Comparison of ENCODE assay signal across 24 mouse cellular contexts in the genomic region with DNA sequence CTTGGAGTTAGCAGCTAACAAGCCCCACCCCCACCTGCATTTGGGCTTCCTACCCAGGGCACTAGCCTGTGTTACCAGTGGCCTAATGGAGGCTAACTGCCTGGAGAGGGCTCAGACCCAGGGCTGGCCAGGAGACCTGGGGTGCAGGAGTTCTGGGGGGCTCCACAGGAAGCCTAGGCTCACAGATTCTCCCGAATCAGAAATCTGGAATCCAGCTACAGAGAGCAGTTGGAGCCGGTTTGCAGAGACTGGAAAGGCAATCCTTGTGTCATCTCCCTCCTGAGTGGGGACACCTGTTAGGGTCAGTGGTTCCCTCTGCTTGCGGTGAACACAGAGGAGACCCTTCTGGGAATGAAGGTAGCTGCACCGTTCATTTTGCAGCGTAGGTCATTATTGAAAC. TPM values are rescaled to one million over a fixed set of nuclear protein-coding genes. Genes with fewer than 3 reads are reported as not detected.
A peak's percentile ranks its signal among the peaks of the same experiment; 100 is the strongest.
DNase-seq lines count a peak whose midpoint lies in the region; ATAC-seq and TF ChIP-seq lines count a peak whose summit lies in the region.
"Had no signal": no experiment of that assay in that cellular context is flagged by ENCODE, and none has a peak within 500 bp of the region (broad histone marks: within the 10 kb centered on the region; RNA-seq: fewer than 3 reads in every experiment).

No protein-coding gene starts in this region.

- no peak overlapping the region for H3K4me3 ChIP-seq in cerebellum, adult 2 months (replicated peaks; ENCODE audit: insufficient read depth, low read depth, low read length)
- no peak overlapping the region for H3K4me3 ChIP-seq in hindbrain, embryonic 10.5 days
- no peak overlapping the region for H3K4me3 ChIP-seq in hindbrain, postnatal 0 days (ENCODE audit: low read length)
- H3K4me3 ChIP-seq in spleen, adult 2 months (ENCODE audit: extremely low read depth, insufficient read depth, insufficient read length): no peak overlapping the region
- H3K4me3 ChIP-seq in macrophage (ENCODE audit: inconsistent target): no peak overlapping the region
- H3K4me3 ChIP-seq: forebrain, embryonic 12.5 days; hindbrain, embryonic 15.5 days; intestine, embryonic 15.5 days had no signal

- no peak for TF ChIP-seq CTCF in cerebellum, adult 2 months (IDR thresholded peaks at IDR 0.05; ENCODE audit: borderline replicate concordance, insufficient read depth, low read depth, low read length)
- no peak for TF ChIP-seq CTCF in hindbrain, postnatal 0 days (IDR thresholded peaks at IDR 0.05; ENCODE audit: low read depth)
- TF ChIP-seq CTCF in spleen, adult 2 months (IDR thresholded peaks at IDR 0.05; ENCODE audit: extremely low read depth, insufficient read depth, insufficient read length, insufficient replicate concordance): no peak

- peaks cover 68% of the 10 kb centered on the region for H3K4me1 ChIP-seq in cerebellum, adult 2 months (ENCODE audit: control insufficient read depth, insufficient read depth, low read length)
- peaks cover 63% of the 10 kb centered on the region for H3K4me1 ChIP-seq in hindbrain, embryonic 10.5 days (replicated peaks)
- H3K4me1 ChIP-seq in hindbrain, postnatal 0 days (ENCODE audit: insufficient read depth, low read length): peaks cover 9% of the 10 kb centered on the region
- peaks cover 14% of the 10 kb centered on the region; the same call in 1 of the 2 replicates for H3K4me1 ChIP-seq in spleen, adult 2 months (ENCODE audit: control insufficient read depth, insufficient read depth, insufficient read length)

- H3K9ac ChIP-seq in hindbrain, postnatal 0 days (replicated peaks; ENCODE audit: low read length): no peak overlapping the region
- H3K9ac ChIP-seq: forebrain, embryonic 12.5 days; hindbrain, embryonic 15.5 days; intestine, embryonic 15.5 days had no signal

- no peaks in the 10 kb centered on the region for H3K9me3 ChIP-seq in hindbrain, embryonic 10.5 days
- H3K9me3 ChIP-seq in hindbrain, postnatal 0 days (ENCODE audit: low read length): no peaks in the 10 kb centered on the region
- H3K9me3 ChIP-seq: forebrain, embryonic 12.5 days; hindbrain, embryonic 15.5 days; intestine, embryonic 15.5 days had no signal

- H3K36me3 ChIP-seq in hindbrain, embryonic 10.5 days: no peaks in the 10 kb centered on the region
- no peaks in the 10 kb centered on the region for H3K36me3 ChIP-seq in hindbrain, postnatal 0 days (ENCODE audit: insufficient read depth, low read length)
- no peaks in the 10 kb centered on the region for H3K36me3 ChIP-seq in spleen, adult 2 months (ENCODE audit: control insufficient read depth, insufficient read depth, low read length)
- H3K36me3 ChIP-seq in macrophage (ENCODE audit: inconsistent target): no peaks in the 10 kb centered on the region
- H3K36me3 ChIP-seq: forebrain, embryonic 12.5 days; G1E; hindbrain, embryonic 15.5 days; intestine, embryonic 15.5 days had no signal

- no peak for ATAC-seq in hindbrain, postnatal 0 days
- ATAC-seq: intestine, embryonic 15.5 days; Patski had no signal

- H3K27me3 ChIP-seq in cerebellum, adult 2 months (ENCODE audit: control insufficient read depth, insufficient read depth, low read length): no peaks in the 10 kb centered on the region
- peaks cover 18% of the 10 kb centered on the region for H3K27me3 ChIP-seq in hindbrain, embryonic 10.5 days (ENCODE audit: insufficient read depth, poor library complexity, severe bottlenecking)
- H3K27me3 ChIP-seq in hindbrain, postnatal 0 days (ENCODE audit: insufficient read depth, low read length): no peaks in the 10 kb centered on the region
- H3K27me3 ChIP-seq in spleen, adult 2 months (ENCODE audit: control insufficient read depth, insufficient read depth, low read length): 0 out of 2 replicates have a peak, but pooled peaks cover 4% of the 10 kb centered on the region
- H3K27me3 ChIP-seq: intestine, embryonic 15.5 days; Patski had no signal

- TF ChIP-seq POLR2A in cerebellum, adult 2 months (IDR thresholded peaks at IDR 0.05; ENCODE audit: borderline replicate concordance, insufficient read depth, low read length): no peak
- TF ChIP-seq POLR2A in spleen, adult 2 months (IDR thresholded peaks at IDR 0.05; ENCODE audit: low read depth, low read length): no peak

- H3K27ac ChIP-seq in cerebellum, adult 2 months (ENCODE audit: insufficient read depth, low read length): peak overlapping the region; percentile 15; the same call in 1 of the 2 replicates
- H3K27ac ChIP-seq in hindbrain, embryonic 10.5 days: peak overlapping the region; percentile 26; the same call in 1 of the 2 replicates
- H3K27ac ChIP-seq in hindbrain, postnatal 0 days: no peak overlapping the region
- peak overlapping the region; percentile 22; the same call in 1 of the 2 replicates for H3K27ac ChIP-seq in spleen, adult 2 months (ENCODE audit: insufficient read depth, low read length)
- peak overlapping the region; percentile 83 for H3K27ac ChIP-seq in macrophage
- H3K27ac ChIP-seq: forebrain, embryonic 12.5 days; hindbrain, embryonic 15.5 days; intestine, embryonic 15.5 days had no signal

- WGBS in cerebellum, adult 2 months: 22% methylated on average over 5 of the region's 5 CpGs
- WGBS in hindbrain, embryonic 10.5 days: 57% methylated on average over 5 of the region's 5 CpGs
- 61% methylated on average over 5 of the region's 5 CpGs for WGBS in hindbrain, postnatal 0 days
- 94% methylated on average over 5 of the region's 5 CpGs for WGBS in spleen, adult 2 months
- WGBS in macrophage (ENCODE audit: missing documents): 90% methylated on average over 5 of the region's 5 CpGs

- H3K79me2 ChIP-seq in macrophage (ENCODE audit: inconsistent target): peaks cover 95% of the 10 kb centered on the region

- peak; percentile 55 to 63 for DNase-seq in cerebellum, adult 2 months
- no peak for DNase-seq in cerebellum, postnatal 14 days
- DNase-seq in hindbrain, embryonic 10.5 days (ENCODE audit: low spot score): no peak
- no peak for DNase-seq in hindbrain, postnatal 0 days (ENCODE audit: low spot score)
- DNase-seq in spleen, adult 2 months (ENCODE audit: low read depth in 1 of 2, low spot score in 2 of 2): no peak
- DNase-seq in spleen, postnatal 10 days (ENCODE audit: low spot score in 2 of 2): no peak
- no peak for DNase-seq in ovary, postnatal 14 days (ENCODE audit: low spot score)
- DNase-seq: adrenal gland, postnatal 36 days; heart, postnatal 4 days; kidney, adult 9 months; layer of hippocampus, adult 9-11 months; lung, postnatal 10 days; right cerebral cortex, postnatal 14 days had no signal

- H3K4me2 ChIP-seq in hindbrain, postnatal 0 days (ENCODE audit: low read depth, low read length): no peak overlapping the region
- H3K4me2 ChIP-seq: forebrain, embryonic 12.5 days; hindbrain, embryonic 15.5 days; intestine, embryonic 15.5 days; midbrain, embryonic 11.5 days had no signal

RNA-seq across cellular contexts. Expression of gene Ttyh2, which starts 5.8 kb away (rescaled TPM):
- 81.2 and 92.5 TPM in 2 replicates for polyA plus RNA-seq in cerebellum, adult 2 months (2012; rRNA removed)
- polyA plus RNA-seq in hindbrain, embryonic 10.5 days (2016; fragmentation: Nextera tagmentation; extraction: Ambion mirVana): 15.6 and 15.9 TPM in 2 replicates
- 75.8 and 80.4 TPM in 2 replicates for total RNA-seq in hindbrain, postnatal 0 days (2014; rRNA removed)
- 38.6 and 40.3 TPM in 2 replicates for polyA plus RNA-seq in hindbrain, postnatal 0 days (2015; fragmentation: Nextera tagmentation; extraction: Ambion mirVana)
- polyA plus RNA-seq in spleen, adult 2 months (2012; rRNA removed): 18.0 and 19.2 TPM in 2 replicates
- total RNA-seq in macrophage (2018; cell fraction: chromatin; rRNA removed): 100 to 1,000 TPM in 10 of 26 experiments, 10 to 100 TPM in 16; 49.5 to 273 (median 89.0) TPM
- total RNA-seq in macrophage (2018; cell fraction: cytosol; rRNA removed): 100 to 1,000 TPM; 138 to 232 (median 164) TPM
- total RNA-seq in macrophage (2018; cell fraction: nucleus; rRNA removed): 100 to 1,000 TPM in 25 of 26 experiments, 10 to 100 TPM in 1; 95.9 to 192 (median 148) TPM
- 65.9 to 116 TPM (median 90.0 TPM) in 3 replicates for polyA plus RNA-seq in macrophage (2018)

RNA-seq across cellular contexts. Expression of gene Rpl38, which starts 12.7 kb away (rescaled TPM):
- polyA plus RNA-seq in cerebellum, adult 2 months (2012; rRNA removed): 1,362 and 1,509 TPM in 2 replicates
- polyA plus RNA-seq in hindbrain, embryonic 10.5 days (2016; fragmentation: Nextera tagmentation; extraction: Ambion mirVana): 959 and 1,042 TPM in 2 replicates
- 577 and 578 TPM in 2 replicates for total RNA-seq in hindbrain, postnatal 0 days (2014; rRNA removed)
- polyA plus RNA-seq in hindbrain, postnatal 0 days (2015; fragmentation: Nextera tagmentation; extraction: Ambion mirVana): 954 and 958 TPM in 2 replicates
- polyA plus RNA-seq in spleen, adult 2 months (2012; rRNA removed): 360 and 414 TPM in 2 replicates
- 100 to 1,000 TPM in 1 of 26 experiments, 10 to 100 TPM in 25; 12.6 to 225 (median 31.4) TPM for total RNA-seq in macrophage (2018; cell fraction: chromatin; rRNA removed)
- total RNA-seq in macrophage (2018; cell fraction: cytosol; rRNA removed): 1,000 to 10,000 TPM in 16 of 26 experiments, 100 to 1,000 TPM in 10; 776 to 2,930 (median 1,241) TPM
- total RNA-seq in macrophage (2018; cell fraction: nucleus; rRNA removed): 100 to 1,000 TPM; 118 to 308 (median 184) TPM
- polyA plus RNA-seq in macrophage (2018): 892 to 1,637 TPM (median 1,558 TPM) in 3 replicates

RNA-seq across cellular contexts. Expression of gene Dnaic2, which starts 46.2 kb away (rescaled TPM):
- 3.9 and 5.0 TPM in 2 replicates for polyA plus RNA-seq in cerebellum, adult 2 months (2012; rRNA removed)
- 4.0 and 6.3 TPM in 2 replicates for polyA plus RNA-seq in hindbrain, embryonic 10.5 days (2016; fragmentation: Nextera tagmentation; extraction: Ambion mirVana)
- total RNA-seq in hindbrain, postnatal 0 days (2014; rRNA removed): 5.1 and 5.8 TPM in 2 replicates
- polyA plus RNA-seq in hindbrain, postnatal 0 days (2015; fragmentation: Nextera tagmentation; extraction: Ambion mirVana): 3.1 and 3.2 TPM in 2 replicates
- polyA plus RNA-seq in spleen, adult 2 months (2012; rRNA removed): 0.39 and 0.66 TPM in 2 replicates
- total RNA-seq in macrophage (2018; cell fraction: chromatin; rRNA removed): 1 to 10 TPM in 12 of 26 experiments, under 1 TPM in 10, not detected in 4; 0.32 to 4.7 (median 1.1) TPM
- under 1 TPM in 10 of 26 experiments, not detected in 16; 0.03 to 0.19 (median 0.07) TPM for total RNA-seq in macrophage (2018; cell fraction: cytosol; rRNA removed)
- 1 to 10 TPM in 1 of 26 experiments, under 1 TPM in 15, not detected in 10; 0.18 to 1.2 (median 0.48) TPM for total RNA-seq in macrophage (2018; cell fraction: nucleus; rRNA removed)
- polyA plus RNA-seq in macrophage (2018): 0.09 TPM in 1 of 3 replicates, not detected in the others
- total RNA-seq: common myeloid progenitor, adult 5-6 weeks; G1E; gastrocnemius, adult 8-10 months; granulocyte monocyte progenitor cell, adult 5-6 weeks; megakaryocyte progenitor cell, adult 5-6 weeks had no signal
- polyA plus RNA-seq: G1E had no signal

Comparison
In these comparisons a context has a peak if more than half of its experiments do, and no peak if none do; other contexts are left out.
1. DNase-seq: peak in cerebellum, adult 2 months (2 of 2); none in cerebellum, postnatal 14 days (0 of 2), hindbrain, embryonic 10.5 days (single experiment), hindbrain, postnatal 0 days (single experiment), spleen, adult 2 months (0 of 2), spleen, postnatal 10 days (0 of 2) and ovary, postnatal 14 days (single experiment).